Mouse (Mus musculus) brain, embryonic 14.5 days (tissue): ENCODE measurements at regions not wholly inside any gene's neighbourhood (a gene's known extent, or its start where the extent isn't known, plus 50 kb on each side); places are given as distances from the start of the nearest gene placed in this dataset.

Experiments used
- CTCF ChIP-seq: fragments of 200-500 bp; IDR thresholded peaks from 2 replicates; pipeline ENCODE4 v1.5.1; 2012; ENCODE audit warnings: inconsistent platforms, mild to moderate bottlenecking, moderate library complexity, borderline replicate concordance; ENCODE audit not compliant: insufficient read depth, insufficient read length; ENCODE audit errors: extremely low read depth
- POLR2A ChIP-seq: fragments of 200-500 bp; IDR thresholded peaks from 2 replicates; pipeline ENCODE4 v1.6.1; 2012; ENCODE audit warnings: mild to moderate bottlenecking, inconsistent platforms, borderline replicate concordance; ENCODE audit not compliant: poor library complexity, insufficient read depth, insufficient read length, severe bottlenecking; ENCODE audit errors: extremely low read depth

DNA sequence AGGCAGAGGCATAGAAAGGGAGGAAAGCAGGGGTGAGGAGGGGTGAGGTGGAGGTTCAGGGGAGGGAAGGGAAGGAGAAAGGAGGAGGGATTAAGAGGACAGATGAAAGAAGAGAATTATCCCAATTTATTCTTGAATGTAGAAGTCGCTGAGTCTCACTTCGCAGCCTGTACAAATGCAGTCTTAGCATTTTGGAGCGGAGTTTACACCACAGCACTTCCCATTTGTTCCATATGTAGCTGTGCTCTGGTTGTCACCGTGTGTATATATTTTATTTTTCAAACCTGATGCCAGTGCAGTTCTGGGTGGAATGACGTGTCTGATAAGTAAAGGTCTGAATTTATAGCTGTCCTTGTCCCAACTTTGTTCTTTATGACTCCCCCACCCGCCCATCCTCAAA is 105.2 kb downstream of the Spata19 start:
- TF ChIP-seq POLR2A (no peak), CTCF (no peak)
